Mouse (Mus musculus) brain, adult 2 months (tissue): Measurements from ENCODE around the gene Pvalb.

Experiments used
- DNase-seq: peaks from one replicate; pipeline ENCODE4 v3.0.0; 2011; ENCODE audit warnings: low read depth, low spot score

Pvalb gene

GRCm38 (mm10) chr15:78195096-78195880, 10.9 kb downstream of the Pvalb start:
- peak; percentile 75 for DNase-seq

DNA sequence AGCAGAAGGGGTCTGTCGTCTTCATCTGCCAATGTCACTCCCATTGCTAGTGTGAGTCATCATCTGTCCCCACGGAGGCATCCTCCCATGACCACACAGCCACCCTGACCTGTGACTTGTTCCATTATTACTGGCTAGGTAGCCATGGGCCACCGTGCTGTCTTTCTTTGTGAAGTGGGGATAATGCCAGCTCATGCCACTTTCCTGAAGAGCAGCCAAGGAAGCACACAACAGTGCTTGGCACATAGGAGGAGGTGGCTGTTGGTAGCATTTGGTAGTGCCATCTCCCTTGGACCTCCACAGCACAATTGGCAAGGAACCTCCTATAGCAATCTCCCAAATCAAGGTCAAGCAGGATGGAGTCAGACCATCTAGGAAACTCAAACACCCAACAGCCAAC, 11.9 kb downstream of the Pvalb start:
- no peak for DNase-seq

- DNase-seq = no peak
These were observed 16.6 kb downstream of the Pvalb start for GRCm38 (mm10) chr15:78189636-78190035.

GRCm38 (mm10) chr15:78188546-78188945, 17.7 kb downstream of the Pvalb start:
- DNase-seq = no peak

GRCm38 (mm10) chr15:78186906-78187305, 19.3 kb downstream of the Pvalb start:
- DNase-seq = no peak

DNA sequence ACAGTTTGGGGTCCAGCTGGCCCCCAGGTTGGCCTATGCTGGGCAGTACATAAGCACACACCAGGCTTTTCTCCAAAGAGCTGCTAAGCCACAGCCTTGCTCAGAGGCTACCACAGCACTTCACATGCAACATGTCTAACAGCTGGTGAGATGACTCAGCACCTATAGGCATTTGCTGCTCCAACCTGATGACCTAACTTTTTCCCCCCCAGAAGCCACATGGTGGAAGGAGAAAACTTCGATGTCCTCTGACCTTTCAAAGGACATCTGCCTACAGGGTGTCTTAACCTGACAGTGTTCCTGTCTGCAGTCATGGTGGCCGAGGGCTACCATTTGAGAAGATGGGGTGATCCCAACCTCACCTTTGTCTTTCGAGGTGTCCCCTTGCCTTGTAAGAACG, 20.6 kb downstream of the Pvalb start:
- no peak for DNase-seq

- peak; percentile 84 for DNase-seq
These were observed 21.3 kb downstream of the Pvalb start for GRCm38 (mm10) chr15:78184855-78185254.

DNA sequence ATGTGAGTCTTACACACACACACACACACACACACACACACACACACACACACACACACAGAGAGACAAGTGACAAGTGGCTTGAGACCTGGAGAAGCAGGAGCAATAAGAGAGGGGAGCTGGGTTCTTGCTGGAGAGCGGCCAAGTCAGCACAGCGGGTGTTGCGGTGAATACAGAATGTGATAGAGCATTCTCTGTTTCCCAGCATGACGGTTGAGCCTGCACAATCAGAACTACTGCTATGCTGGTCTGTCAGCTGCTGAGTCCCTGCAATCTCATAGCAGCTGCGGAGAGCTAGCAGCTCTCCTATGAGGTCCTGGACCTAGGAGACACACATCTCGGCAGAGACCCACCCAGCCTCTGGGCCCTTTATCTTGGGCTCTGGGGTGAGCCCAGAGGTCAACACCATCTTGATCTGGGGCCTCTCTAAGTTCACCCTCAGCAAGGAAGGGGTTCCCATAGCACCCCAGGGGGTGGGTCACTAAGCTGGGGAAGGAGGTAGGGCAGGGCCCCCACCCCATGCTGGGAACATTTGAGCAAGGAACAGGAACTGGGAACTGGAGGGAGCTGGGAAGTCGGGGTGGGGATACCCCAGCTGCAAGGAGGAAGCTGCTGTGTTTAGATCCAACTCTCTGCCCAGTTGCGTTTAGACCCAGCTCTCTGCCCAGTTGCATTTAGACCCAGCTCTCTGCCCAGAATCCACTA, 24.3 kb downstream of the Pvalb start:
- DNase-seq = peak; percentile 65

DNA sequence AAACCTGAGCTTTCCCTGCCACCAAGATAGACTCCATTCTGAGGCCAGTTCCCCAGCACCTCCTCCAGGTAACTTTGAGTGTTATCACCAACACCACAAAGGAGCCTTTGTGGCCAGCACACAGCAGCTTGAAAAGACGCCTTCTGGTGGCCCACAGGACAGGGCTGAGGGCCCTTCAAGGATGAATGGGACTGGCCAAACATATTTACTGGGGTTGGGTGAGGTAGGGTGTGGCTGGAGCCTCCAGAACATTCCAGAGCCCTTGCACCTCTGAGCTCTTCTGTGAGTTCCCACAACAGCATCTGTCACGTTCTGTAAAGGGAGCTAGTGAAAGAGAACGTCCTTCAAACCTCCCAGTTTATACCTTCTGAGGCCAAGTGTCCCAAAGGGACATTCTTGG, 26.4 kb downstream of the Pvalb start:
- no peak for DNase-seq

GRCm38 (mm10) chr15:78178397-78178796, 27.8 kb downstream of the Pvalb start:
- peak; percentile 85 for DNase-seq

DNA sequence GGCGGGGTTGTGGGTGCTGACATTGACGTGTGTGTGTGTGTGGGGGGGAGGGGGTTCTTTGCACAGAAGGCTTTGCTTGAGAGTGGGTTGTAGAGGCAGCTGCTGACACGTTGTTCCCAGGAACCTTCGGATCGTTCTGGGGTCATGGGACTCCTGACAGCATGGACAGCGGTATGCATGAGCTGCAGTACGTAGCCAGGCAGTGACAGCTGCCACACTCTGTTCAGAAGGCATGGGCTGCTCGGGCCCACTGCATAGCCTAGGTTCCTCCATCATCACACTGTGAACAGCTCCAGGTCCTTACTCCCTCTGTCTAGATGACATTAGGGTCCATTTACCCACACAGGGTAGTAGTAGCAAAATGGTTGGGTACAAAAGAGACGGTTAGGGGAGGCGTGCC, 28.9 kb downstream of the Pvalb start:
- no peak for DNase-seq

DNA sequence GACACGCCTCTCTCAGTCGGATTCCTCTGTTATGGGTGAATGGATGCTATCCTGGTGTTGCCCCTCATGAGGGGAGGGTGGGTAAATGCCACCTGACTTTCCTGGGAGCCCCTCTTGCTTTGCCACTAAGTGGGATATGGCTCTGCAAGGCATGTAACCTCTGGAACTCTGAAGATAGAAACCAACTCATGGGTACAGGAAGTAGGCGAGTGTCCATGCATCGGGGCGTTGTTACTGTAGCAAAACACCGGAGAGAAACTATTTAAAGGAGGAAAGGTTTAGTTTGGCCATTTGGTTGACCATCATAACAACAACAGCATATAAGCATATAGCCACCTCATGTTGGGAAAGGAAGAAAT, 31.3 kb downstream of the Pvalb start:
- no peak for DNase-seq

DNA sequence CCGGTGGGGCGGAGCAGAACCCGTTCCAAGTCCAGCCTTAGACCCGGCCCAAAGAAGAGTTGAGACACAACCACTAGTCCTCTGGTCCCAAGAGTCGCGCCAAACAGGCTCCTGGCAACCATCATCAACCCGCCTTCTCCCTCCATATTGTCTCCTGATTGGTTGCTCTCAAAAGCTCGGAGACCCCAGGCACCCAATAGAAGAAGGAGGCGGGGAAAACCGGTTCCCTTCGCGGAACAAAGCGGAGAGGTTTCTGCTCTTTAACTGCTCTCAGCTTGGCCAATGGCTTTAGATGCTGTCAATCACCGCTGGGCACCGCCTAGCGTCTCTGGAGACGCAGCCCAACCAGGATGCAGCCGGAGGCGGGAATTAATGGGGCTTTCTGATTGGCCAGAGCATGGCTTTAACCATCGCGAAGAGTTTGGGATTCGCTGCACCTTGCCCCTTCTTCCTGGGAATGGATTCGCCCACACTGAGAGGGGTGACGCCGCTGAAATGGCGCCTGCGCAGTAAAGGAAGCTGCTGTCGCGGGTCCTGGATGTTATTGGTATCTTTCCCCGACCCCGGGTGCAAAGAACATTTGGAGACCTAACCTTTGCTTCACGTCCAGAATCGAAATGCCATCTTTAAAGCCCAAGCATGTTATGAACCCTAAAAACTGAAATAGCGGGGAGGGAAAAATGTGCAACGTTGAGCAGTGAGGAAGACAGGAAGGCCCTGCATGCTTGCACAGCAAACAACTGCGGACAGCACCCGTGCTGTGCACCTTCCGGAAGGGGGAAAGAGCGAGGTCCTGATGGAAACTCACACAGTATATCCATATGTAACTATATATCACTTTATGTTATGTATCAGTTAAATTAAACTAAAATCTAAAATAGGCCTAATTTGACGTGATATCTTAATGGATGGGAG, 32.0 kb downstream of the Pvalb start, which contains the start of gene Ift27:
Ift27 (minus strand) TSS at position 136 of the 915 bp plus-strand sequence.
- peak; percentile 100 for DNase-seq

DNA sequence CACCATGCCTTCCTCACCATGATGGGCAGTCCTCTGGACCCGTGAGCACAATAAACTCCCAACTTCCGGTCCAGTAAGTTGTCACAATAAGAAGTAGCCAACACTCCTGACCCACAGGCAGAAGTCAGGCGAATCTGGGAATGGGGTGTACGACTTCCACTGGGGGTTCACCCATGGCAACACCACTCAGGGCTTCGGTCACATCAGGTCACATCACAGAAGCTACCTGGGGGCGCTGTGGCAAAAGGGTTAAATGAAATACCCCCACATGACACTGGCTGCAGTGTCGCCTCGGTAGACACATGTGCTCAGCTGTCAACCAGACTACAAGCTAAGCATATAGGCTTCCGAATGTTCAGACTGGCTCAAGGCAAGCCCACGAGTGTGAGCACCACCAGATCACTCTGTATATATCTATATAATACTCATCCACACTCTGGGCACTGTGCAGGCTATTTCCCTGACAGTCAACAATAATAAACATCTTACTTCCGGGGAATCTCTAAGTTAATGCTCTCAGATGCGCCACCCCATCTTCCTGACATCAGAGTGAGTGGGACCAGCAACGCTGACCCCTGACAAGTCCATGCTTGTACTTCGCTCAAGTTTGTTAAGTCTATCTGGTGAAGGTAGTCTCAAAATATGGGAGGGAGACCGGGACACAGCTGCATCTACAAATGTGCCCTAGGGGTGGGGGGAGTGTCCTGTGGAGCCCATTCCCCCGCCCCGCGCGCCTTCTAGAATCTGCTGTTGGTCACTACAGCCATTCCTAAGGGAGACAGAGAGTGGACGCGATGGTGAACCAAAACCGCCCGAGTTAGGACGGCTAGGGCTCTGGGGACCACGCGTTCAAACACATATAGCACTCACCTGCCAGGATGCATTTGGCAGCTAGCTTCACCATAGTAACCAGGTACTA, 33.0 kb downstream of the Pvalb start:
- no peak for DNase-seq

DNA sequence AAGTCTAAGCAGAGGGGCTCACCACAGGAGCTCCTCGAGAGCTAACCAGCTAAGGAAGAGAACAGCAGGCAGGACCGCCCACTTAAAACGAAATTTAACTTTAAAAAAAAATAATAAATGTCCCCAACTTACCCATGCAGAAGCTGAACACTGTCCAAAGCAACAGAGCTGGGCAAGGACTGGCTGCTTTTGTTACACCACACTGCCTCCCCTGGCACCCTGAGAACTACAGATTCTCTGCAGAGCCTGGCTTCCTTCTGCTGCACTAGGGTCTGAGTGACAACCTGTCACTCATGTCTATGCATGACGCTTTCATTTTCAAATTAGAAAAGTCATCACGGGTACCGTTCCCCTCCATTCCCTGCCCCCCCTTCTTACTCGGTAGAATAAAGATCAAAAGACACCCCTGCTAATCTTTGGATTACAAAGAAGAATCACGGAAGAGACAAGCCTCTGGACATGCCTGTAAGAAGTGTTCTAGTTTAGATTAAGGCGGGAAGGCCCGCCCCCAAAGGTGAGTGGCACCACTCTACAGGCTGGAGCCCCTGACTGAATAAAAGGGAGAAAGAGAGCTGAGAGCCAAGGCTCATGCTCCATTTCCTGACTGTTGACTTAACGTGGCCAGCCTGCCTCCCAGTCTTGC, 33.8 kb downstream of the Pvalb start:
- DNase-seq = peak; percentile 80

GRCm38 (mm10) chr15:78171651-78172050, 34.5 kb downstream of the Pvalb start:
- DNase-seq = peak; percentile 58

DNA sequence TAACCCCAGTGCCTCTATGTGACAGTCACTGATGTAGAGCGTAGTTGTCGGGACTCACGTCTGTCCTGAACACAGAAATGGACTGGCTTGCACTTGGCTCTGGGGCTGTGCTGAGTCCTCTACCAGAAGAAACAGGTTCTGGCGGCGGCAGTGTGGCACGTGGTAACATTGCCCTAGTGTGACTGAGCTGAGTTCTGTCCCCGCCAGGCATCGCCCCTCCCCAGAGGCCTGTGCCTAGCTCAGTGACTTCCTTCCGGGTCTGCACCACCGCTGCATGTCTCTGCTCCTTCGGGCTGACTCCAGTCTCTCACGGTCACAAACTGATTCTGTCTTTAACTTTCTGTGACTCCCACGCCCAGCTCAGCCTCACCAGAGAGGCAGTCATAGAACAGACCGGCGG, 35.5 kb downstream of the Pvalb start:
- DNase-seq = no peak

- peak; percentile 66 for DNase-seq
These were observed 36.6 kb downstream of the Pvalb start for GRCm38 (mm10) chr15:78169566-78169965.

- DNase-seq = no peak
These were observed 40.9 kb downstream of the Pvalb start for GRCm38 (mm10) chr15:78165292-78165691.

GRCm38 (mm10) chr15:78164466-78164865, 41.7 kb downstream of the Pvalb start:
- no peak for DNase-seq
